Mouse (Mus musculus) megakaryocyte, embryonic 14.5 days (primary cell): ENCODE results near the gene Rab3c.

Experiments
- FLI1 ChIP-seq: IDR thresholded peaks from 2 replicates; pipeline ENCODE4 v1.6.1; 2012; ENCODE audit warnings: low read length, inconsistent platforms, mixed read lengths
- GATA1 ChIP-seq: IDR thresholded peaks from 3 replicates; pipeline ENCODE4 v1.6.1; 2012; ENCODE audit warnings: mixed read lengths, low read length, inconsistent platforms, borderline replicate concordance

DNA sequence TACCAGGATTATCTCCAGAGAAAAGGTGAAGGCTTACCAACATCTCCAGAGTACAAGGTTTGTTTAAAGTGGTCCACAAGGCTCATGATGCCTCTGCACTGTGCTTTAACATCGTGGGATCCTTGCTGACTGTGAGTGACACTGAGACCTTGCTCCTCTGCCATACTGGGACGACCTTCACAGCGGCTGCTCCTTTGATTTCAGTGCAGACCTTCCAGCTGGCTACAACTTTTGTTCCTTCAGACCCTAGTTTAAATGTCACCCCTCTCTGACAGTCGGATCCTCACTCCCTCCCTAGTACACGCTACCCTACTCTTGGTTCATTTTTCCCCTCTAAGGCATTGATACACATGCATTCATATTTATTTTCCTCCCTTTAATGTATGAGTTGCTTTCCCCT, 142.2 kb downstream of the Rab3c start:
- TF ChIP-seq GATA1 (no peak), FLI1 (no peak)
